Mouse (Mus musculus): ENCODE results near the gene Zfp36l2. TPM values are rescaled to one million over a fixed set of nuclear protein-coding genes. Genes with fewer than 3 reads are reported as not detected.

The Zfp36l2 gene
- polyA plus RNA-seq, 2 experiments from 2014 or later, result 26.9 to 79.1 TPM

DNA sequence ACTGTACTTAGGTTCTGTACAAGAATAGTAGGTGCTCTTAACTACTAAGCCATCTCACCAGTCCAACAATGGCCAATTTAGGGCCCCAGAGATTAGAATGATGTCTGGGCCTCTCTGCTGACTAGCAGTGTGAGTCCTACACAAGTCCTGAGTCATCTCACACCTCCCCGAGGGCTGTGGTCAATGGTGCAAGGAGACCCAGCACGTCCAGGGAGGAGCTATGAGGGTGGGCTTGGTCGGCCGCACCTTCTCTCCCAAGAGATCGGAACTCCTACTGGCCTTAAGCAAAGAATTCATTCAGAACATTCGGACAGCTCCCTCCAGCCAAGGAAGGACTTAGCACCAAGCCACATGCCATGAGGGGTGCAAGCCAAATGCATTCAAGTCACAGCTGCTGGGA is 36.4 kb downstream of the Zfp36l2 start:
- no peak for ATAC-seq

DNA sequence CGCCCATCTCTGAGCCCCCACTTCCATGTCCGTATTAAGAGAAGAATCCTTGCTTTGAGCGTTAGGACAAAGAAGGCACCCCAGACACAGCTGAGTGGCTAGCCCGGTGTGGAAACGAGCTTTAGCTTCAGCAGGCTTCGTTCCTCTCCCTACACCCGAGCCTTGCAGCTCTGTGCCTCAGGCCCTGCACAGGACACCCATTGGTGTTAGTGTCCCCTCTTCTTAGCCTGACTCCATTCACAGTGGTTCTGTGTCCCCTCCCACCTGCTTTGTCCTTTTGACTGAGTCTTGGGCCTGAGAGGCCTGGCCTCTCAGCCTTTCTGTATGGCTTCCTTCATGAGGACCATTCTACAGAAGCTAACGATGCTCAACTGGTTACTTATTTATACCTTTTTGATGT is 37.5 kb downstream of the Zfp36l2 start:
- no peak for ATAC-seq

DNA sequence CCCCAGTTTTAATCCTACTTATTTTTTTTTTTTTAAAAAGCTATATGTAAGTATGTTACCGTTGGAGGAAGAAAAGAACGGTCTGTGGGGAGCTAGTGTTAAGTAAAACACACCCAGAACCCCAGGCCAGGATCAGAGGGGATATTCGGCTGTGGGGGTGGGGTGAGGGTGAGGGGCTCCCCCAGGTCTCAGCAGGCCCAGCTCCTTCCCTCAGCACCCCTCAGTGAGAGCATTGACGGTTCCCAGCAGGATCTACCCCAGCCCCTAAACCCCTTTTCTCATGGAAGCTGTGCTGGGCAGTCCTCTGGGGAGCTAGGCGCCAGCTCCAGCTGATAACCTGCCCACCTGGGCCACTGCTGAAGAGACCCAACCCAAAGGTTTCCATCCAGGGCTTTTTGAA is 38.2 kb downstream of the Zfp36l2 start:
- no peak for ATAC-seq

DNA sequence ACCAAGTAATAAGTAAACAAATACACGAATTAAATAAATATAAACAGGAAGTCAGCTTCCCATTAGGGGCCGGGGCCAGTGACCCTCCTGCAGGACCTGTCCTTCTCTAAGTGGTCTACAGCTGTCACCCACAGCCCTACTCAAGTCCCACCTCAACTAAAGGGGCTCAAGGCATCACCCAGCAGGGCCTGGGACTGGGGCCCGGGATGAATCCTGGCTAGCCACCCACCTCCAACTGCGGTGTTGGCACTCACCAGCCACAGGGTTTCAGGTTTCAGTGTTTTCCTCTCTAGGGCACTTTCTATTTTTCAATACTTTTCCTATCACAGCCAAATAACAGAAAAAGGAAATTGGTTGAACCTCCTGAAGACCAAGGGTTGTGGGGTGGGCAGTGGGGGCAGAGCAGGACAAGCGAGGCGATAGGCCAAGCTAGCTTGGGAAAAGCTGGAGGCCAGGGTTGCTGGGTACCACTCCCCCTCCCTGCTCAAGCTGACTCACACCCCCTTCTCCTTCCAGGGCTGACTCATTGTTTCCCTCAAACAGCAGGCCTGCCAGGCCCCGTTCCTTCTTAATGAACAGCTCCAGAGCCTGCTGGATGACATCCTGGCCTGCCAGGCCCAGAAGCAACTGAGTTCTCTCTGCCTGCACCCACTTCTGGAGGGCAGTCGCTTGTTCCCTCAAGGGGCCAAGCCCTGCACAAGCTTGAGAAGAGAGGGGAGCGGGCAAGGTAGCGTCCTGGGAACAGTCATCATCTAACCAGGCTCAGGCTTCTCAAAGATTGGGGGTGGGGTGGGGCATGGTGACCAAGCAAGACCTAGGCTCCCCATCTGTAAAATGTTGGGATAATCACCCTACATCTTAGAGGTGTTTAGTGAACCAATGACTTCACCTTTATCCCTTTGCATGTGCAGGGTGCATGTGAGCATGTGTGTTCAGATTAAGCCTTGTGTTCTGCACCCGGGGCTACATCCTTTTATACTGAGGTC is 39.0 kb downstream of the Zfp36l2 start:
- ATAC-seq, result peak; percentile 22

DNA sequence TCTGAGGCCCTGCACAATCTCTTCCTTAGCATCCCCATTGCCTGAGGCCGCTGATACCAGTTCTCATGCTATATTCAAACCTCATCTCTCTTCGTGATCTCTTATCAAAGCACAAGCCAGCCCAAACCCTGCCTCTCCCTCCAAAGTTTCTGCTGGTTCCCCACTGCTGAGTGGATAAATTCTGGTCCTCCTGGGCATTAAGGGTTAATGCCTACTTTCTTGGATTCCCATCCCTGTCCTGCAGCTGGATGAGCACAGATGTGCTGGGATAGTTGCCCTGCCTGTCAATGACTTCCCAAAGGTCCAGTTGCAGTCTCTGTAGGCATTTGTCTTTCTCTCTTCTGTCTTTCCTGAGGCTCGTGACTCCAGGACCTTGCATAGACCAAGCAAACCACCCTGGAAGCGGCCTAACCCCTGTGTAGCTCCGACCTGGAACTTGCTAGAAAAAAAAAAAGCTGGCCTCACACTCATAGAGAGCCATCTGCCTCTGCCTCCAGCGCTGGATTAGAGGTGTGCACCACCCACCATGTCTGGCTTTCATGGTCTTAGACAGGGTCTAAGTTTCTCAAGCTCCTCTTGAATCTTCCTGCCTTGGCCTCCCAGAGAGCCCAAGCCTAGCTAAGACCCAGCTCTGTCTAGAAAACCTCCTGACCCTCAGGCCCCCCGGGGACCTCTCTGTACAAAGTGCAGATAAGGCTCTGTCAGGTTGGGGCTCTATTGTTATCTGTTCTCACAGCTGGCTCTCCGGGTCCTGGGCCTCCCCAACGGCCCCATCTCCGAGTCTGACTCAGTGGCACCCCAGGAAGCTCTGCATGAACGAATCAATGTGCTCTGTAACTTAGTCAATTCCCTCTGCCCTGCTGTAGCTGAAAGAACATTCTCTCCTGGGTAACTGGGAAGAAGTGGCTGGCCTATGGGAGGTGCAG is 40.3 kb downstream of the Zfp36l2 start:
- no peak for ATAC-seq

DNA sequence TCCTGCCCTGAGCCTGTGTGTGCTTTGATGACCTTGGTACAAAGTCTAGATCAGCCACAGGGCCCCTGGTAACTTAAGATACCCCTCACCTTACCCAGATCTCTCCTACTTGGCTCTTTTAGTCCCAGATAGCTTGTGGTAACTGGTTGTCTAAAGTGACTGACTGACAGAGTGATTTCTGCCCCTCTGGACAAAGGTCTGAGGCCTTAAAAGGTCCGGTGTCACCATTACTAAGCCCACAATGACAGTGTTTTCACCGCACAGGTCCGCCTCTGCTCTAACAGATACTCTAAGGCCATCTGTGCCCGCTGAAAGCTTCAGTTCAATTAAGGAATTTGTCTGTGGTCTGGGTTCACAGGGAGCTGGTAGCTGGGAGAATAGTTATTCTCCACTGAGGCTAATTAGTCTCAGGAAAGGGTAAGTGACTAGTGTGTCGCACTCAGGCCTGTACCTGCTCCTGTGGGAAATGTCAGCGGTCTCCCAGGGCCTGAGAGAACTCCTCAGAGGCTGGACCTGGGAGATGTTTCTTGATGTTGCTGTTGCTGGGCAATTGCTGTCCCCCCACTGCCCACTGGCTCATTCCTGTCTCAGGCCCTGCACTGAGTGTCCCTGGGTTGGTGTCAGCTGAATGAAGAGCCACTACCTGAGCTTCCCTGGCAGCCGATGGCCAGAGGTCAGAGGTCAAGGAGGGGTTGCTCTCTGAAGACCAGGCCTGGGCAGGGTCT is 41.1 kb downstream of the Zfp36l2 start:
- no peak for ATAC-seq

DNA sequence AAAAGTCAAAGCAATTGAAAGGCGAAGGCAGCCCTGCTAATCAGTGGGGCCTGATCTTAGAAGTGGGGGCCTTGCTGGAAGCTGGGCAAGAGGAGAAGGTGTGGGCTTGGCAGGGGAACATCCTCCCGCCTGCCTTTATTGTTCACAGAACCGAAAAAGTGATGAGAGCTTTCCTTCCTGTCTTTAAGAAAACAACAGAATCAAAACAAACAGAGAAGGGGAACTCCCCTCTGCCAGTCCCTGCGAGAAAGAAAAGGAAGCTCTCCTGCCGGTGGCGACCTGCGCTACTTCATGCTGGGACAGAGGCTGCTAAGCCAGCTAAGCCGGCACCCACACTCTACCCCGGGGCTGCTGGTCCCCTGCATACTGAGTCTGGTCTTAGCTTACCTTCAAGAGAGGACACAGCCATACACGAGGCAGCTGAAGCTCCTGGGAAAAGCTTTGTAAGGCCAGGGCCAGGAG is 41.9 kb downstream of the Zfp36l2 start:
- peak; percentile 89 for ATAC-seq

DNA sequence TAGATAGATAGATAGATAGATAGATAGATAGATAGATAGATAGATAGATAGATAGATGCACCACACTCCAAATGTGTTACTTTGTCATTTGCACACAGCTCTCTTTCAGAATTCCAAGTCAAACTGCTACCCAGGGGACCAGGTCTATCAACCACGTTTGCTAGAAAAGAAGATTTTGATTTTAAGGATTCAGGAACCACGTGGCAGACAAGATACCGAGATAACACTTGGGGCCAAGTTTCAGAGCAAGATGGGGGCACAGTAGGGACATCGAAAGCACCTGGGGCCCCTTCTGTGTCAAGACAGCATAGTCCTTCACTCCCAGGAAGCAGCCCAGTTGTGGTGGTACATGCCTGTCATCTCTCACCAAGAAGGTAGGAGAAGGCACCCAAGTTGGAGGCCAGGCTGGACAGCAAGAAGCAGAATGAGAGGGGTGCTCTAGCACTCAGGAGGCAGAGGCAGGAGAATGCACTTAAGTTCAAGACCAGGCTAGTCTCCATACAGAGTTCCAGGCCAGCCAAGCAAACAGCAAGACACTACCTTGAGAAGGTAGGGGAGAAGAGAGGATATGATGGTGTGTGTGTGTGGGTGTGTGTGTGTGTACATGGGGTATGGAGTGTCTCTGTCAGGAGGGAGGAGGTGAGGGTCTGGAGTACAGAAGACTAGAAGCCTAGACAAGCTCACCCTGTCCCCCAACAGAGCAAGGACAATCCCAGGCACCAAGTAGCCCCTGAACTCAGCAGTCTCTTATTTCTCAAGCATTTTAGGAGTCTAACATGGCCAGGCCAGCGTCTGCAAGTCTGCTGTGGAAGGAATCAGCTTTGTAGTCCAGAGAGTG is 42.8 kb downstream of the Zfp36l2 start:
- ATAC-seq, result no peak

DNA sequence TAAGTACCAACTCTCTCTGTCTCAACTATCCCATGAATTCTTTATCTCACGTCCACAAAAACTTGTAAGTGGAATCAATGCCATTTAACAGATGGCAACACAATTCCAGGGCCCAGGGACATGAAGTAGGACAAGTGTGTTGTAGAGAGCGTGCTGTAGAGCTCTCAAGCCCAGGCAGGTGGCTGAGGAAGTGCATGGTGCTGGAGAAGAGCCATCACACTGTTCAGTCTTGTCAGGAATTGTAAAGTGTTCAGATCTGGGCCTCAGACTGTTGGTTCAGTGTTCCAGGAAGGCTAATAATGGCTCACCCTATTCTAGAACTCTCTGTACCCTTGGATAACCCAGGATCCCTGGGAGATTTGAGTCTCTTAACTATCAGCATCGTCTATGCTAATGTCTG is 43.6 kb downstream of the Zfp36l2 start:
- no peak for ATAC-seq

DNA sequence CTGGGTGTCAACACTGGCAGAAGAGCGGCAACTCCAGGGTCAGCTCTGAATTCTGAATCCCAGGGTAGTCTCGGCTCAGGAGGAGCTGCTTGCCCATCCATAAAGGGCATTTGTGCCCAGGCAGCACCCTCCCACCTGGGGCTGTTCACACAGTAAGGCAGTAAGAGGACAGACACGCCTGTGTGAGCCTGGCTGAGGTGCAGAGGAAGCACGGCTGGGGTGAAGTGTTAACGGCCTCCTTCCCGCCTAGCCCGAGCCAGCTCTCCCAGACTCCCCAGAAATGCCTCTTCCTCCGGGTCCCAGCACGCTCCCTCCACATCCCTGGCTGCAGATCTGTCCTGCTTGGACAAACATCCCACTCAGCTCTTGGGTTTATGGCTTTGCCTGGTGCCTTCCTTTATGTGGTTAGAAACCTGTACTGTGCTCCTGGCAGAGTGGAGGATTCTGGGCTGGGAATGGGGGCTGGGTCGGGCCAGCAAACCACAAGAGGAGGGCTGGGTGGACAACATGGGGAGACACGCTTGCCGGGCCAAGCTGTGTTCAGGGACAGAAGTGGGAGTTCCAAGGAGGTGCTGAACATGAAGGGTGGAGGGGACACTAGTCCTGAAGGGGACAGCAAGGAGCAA is 44.4 kb downstream of the Zfp36l2 start:
- no peak for ATAC-seq

DNA sequence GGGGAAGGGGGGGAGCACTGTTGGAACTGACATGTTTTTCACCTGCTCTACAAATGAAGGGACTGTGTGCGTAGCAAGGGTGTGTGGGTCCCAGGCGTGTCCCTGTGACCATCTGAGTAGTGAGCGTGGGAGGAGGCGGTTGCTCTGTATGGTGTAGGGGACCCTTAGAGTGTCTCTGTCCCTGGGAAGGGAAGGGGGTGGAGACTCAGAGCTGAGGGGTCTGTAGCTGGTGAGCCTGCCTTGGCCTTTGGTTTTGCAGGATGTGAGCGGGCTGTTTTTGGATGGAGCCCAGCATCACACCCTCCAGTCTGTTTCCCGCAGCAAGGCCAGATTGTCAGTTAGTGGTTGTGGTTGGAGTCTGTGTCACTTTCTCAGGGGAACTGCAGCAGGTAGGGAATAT is 46.1 kb downstream of the Zfp36l2 start:
- ATAC-seq, result no peak

DNA sequence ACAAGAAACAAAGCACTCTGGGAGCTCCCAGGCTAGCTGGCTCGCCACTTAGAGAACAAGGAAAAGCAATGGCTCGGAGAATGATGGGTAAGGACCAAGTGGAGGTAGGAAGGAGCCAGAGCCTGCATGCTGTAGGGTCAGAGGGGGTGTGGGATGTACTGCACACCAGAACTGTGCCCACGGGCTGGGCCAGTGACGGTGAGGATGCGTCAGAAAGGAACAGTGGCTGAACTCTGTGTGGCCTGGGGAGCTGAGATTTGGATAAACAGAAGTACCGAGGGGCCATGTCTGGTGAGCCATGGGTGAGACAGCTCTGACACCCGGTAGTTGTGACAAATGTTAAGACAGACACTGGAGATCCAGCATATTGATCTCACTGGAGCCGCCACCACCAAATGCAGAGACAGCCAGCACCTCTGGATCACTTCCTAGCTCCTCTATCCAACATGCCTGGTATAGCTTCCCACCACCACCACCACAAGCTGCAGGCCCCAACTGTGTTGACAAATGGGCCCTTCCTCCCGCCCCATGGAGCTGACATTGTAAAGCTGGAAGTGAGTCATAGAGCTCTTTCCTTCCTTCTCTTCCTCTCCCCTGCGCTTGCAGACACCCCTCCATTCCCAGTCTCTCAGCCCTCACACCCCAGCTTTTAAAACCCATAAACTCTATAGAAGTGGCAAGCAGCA is 46.8 kb downstream of the Zfp36l2 start:
- ATAC-seq, result no peak

DNA sequence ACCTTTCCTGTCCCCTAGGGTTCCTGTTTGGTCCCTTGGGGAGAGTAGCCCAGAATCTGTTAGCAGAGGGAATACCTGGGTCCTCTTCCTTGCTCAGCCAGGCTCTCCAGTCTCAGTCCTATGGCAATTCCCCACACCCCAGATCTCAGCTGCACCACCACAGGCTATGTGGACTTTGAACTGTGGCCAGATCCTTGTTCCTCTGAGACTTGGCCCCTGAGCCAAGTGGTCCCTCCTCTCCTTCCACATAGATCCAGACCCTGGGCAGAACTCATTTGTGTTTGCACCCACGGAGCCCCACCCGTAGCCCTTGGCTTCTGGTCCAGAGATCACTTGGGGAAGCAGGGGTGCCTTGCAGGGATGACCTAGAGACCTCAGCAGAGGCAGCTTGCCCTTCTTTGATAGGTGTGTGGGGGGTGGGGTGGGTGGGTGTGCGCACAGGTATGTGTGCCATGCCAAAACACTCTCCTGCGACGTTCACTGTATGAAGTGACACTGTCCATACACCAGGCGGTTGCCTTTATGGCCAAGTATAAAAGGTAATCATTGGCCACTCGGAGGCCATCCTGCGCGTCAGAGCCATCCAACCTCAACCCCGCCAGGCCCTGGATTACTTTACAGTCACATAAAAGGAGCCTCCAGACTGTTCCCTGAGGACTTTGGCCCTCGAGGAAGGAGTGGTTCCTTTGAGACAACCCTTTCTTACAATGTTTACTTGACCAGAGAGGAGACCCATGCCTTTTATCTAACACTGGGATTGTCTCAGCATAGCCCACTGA is 50.2 kb downstream of the Zfp36l2 start:
- ATAC-seq, result no peak

DNA sequence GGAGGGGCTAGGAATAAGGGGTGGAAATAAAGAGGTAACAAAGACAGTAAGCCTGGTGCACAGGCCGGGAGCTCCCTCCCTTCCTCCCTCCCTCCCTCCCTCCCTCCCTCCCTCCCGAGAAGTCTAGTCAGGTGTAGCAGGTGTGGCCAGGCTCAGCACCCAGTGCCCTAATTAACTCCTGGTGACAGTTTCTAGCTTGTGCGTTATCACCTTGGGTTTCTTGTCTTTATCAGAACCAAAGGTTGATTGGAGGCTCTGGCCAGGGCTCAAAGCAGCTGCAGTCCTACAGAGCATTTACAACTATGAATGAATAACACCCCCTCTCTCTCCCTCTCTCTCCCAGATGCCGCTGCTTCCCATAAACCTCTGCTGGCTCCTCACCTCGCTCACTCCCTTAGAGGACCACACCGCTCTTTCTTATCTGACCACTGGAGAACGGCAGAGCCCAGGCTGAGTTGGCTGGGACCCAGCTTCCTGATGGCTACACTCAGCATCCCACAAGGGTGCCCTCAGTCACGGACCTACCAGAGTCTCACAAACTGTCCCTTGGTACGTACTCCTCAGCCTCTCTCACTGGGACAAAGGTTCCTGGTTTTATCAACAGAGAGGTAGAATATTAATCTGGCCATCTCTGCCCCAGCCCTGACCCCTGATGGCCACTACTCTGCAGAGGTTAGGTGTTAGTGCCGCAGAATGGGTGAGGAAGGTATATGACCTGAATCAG is 50.9 kb downstream of the Zfp36l2 start:
- ATAC-seq, result no peak

DNA sequence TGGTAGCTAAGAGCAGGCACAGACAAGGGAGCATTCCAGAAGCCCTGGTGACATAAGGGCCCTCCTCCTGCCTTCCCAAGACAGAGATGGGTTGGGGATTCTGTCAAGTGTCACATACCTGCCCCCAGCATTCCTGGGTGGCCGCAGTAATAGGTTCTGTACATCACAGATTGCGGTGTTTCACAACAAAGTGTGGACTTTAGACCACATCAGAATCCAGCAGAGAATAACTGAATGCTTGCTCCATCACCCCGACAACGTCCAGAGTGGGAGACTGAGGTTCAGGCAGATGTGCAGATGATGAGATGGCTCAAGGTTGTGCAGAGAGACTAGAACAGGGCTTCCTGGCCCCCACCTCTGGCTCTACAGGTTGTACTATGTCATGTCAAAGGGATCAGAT is 51.5 kb downstream of the Zfp36l2 start:
- ATAC-seq, result no peak

DNA sequence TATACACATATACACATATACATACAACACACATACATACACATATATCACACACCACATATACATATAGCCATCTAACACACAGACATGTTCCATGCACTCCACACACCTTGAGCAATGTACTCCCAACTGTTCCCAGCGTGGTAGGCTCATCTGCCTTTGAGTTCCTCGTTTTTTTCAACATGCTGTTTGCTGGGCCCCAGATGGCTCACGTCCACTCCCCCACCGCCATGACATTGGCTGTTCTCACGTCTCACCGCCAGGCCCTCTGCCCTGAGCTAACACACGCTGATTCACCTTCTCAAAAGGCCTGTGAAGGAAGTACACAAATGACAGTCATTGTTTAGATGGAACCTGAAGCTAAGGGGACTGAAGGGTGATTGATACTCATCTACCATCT is 52.5 kb downstream of the Zfp36l2 start:
- ATAC-seq, result no peak

Data from CD4-positive, CD25-positive, alpha-beta regulatory T cell, adult 4 months (primary cell).